Mouse (Mus musculus): ENCODE data around the gene Asna1.

- TF ChIP-seq POLR2A (IDR thresholded peaks at IDR 0.05; ENCODE audit: borderline replicate concordance, control insufficient read depth, low read depth, low read length), result peak; percentile 48; the same call in 1 of the 2 replicates
- no peak; the same call in 1 of the 2 replicates for TF ChIP-seq CTCF (IDR thresholded peaks at IDR 0.05; ENCODE audit: control insufficient read depth, insufficient read depth, low read length)
These were observed 39.2 kb downstream of the Asna1 start for GRCm38 (mm10) chr8:84985684-84986378.
